ENCODE assay signal across 8 mouse cellular contexts in genomic region chr12:16531956-16532859, GRCm38 (mm10).
A peak's percentile ranks its signal among the peaks of the same experiment; 100 is the strongest.
DNase-seq lines count a peak whose midpoint lies in the region; ATAC-seq and TF ChIP-seq lines count a peak whose summit lies in the region.

No protein-coding gene starts in this region.

- peak; percentile 88 for ATAC-seq in granulocyte monocyte progenitor cell, adult 5-6 weeks (replicated peaks; ENCODE audit: poor library complexity, severe bottlenecking)
- peak; percentile 14; the same call in 1 of the 2 replicates for ATAC-seq in midbrain, embryonic 12.5 days (ENCODE audit: low FRiP score, low read depth)

- no peak for TF ChIP-seq CTCF in thymus, adult 2 months (IDR thresholded peaks at IDR 0.05; ENCODE audit: borderline replicate concordance, control insufficient read depth, extremely low read depth, insufficient read depth, low read length, poor library complexity)

- TF ChIP-seq POLR2A in thymus, adult 2 months (IDR thresholded peaks at IDR 0.05; ENCODE audit: control insufficient read depth, extremely low read depth, insufficient read depth, low read length, poor library complexity) = no peak

- 80% methylated on average over 15 of the region's 15 CpGs for WGBS in midbrain, embryonic 12.5 days
- WGBS in thymus, adult 2 months = 24% methylated on average over 15 of the region's 15 CpGs

- H3K9ac ChIP-seq in midbrain, embryonic 12.5 days (replicated peaks) = no peak overlapping the region

- H3K4me3 ChIP-seq in midbrain, embryonic 12.5 days = no peak overlapping the region
- H3K4me3 ChIP-seq in thymus, adult 2 months (ENCODE audit: control insufficient read depth, insufficient read depth, low read length) = peak overlapping the region; percentile 9

- H3K36me3 ChIP-seq in midbrain, embryonic 12.5 days = peaks cover 5% of the 10 kb centered on the region; the same call in 1 of the 2 replicates
- H3K36me3 ChIP-seq in thymus, adult 2 months (ENCODE audit: control insufficient read depth, insufficient read depth, low read length) = no peaks in the 10 kb centered on the region

- H3K27ac ChIP-seq in midbrain, embryonic 12.5 days (replicated peaks) = no peak overlapping the region
- peak overlapping the region; percentile 50; the same call in 1 of the 2 replicates for H3K27ac ChIP-seq in thymus, adult 2 months (ENCODE audit: control insufficient read depth, insufficient read depth, low read length)

- no peaks in the 10 kb centered on the region for H3K27me3 ChIP-seq in midbrain, embryonic 12.5 days
- H3K27me3 ChIP-seq in thymus, adult 2 months (ENCODE audit: control insufficient read depth, insufficient read depth, low read length) = no peaks in the 10 kb centered on the region

- H3K9me3 ChIP-seq in midbrain, embryonic 12.5 days = no peaks in the 10 kb centered on the region

- H3K4me1 ChIP-seq in midbrain, embryonic 12.5 days = peaks cover 11% of the 10 kb centered on the region; the same call in 1 of the 2 replicates
- H3K4me1 ChIP-seq in thymus, adult 2 months (replicated peaks; ENCODE audit: control insufficient read depth, insufficient read depth, low read length) = peaks cover 15% of the 10 kb centered on the region

- H3K4me2 ChIP-seq in midbrain, embryonic 12.5 days (replicated peaks) = no peak overlapping the region

- DNase-seq in kidney, adult 9 months = peak; percentile 18
- no peak for DNase-seq in kidney, adult 8-10 months
- DNase-seq in Muller cell, postnatal 12 days (ENCODE audit: inconsistent ontology term) = peak; percentile 88
- peak; percentile 86 for DNase-seq in induced T-regulatory cell, adult 2 months (ENCODE audit: low read depth)
- peak; percentile 62 for DNase-seq in thymus, adult 2 months
- DNase-seq in cerebellum, adult 11 months = no peak

Comparison
In these comparisons a context has a peak if more than half of its experiments do, and no peak if none do; other contexts are left out.
1. DNase-seq: peak in kidney, adult 9 months (single experiment), Muller cell, postnatal 12 days (single experiment), induced T-regulatory cell, adult 2 months (single experiment) and thymus, adult 2 months (single experiment); none in kidney, adult 8-10 months (0 of 2) and cerebellum, adult 11 months (single experiment).